Mouse (Mus musculus): ENCODE measurements around the gene Agap1. TPM values are rescaled to one million over a fixed set of nuclear protein-coding genes. Genes with fewer than 3 reads are reported as not detected.

The Agap1 gene
- total RNA-seq, 2 experiments from 2014 or later: 49.5 to 59.1 TPM

DNA sequence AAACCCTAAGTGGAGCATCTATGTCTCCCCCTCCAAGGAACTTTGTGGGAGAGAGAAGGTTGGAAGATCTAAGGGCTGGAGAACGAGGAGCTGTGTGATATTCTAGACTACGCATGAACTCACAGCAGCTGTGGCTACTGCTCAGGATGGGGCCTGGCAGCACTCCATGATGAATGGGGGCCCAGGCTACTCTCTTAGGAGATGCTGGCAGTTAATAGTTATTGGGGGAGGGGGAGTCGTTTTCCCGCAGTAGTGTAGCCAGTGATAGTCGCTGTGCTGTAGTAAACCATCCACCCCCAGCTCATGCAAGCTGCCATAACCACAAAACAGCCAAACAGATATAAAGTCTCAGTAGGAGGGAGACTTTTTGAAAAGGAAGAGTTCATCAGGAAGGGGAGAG lies 457.8 kb downstream of the Agap1 start:
- no peak for DNase-seq

DNA sequence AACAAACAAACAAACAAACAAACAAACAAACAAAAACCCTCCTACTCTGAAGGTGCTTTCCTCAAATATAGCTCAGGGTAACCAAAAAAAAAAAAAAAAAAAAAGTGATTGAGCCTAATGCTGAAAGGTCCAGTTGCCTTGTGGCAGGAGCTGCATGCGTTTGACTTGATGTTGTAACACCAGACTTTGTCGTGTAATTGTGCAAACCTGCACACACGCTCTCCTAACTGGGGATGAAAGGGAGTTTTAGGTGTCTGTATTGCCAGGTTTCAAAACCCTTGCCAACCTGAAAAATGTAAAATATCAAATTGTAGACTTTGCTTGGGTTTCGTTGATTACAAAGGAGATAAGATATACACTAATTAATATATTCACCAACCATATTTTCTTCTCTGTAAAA lies 459.0 kb downstream of the Agap1 start:
- DNase-seq: no peak

DNA sequence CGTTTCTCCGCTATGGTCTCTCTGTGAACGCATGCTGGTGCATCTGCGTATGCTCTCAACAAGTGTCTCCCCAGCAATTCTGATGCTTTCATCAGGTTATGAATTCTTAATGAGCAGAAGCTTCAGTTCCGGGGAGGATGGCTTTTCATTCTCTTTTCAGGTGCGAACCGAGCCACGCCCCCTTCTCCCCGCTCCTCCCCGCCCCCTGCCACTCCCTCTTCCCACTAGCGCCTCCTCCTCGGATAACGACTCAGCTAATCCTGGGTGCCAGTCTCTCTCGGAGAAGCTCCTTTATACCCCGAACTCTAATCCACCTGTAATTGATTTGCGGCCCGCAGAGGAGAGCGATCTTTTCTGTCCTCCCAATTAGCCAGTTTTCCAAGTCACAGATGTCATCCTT lies 463.5 kb downstream of the Agap1 start:
- DNase-seq: no peak

DNA sequence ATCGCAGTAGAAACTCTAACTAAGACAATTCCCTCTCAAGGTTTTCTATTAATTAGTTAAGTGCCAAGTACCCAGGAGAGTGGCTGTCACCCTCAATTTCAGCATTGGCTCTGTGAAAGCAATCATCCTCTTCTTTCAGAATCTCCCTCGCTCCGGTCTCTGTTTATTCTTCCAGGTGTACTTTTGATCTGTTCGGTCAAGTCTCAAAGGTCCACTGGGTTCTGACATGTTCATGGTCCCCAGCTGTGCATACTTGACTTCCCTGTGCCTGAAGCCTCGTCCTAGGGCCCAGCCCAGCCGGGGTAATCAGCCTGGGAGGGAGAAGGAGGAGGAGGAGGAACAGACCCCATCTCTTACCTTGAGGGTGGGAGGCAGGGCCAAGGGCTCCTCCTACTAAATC lies 464.6 kb downstream of the Agap1 start:
- no peak for DNase-seq

DNA sequence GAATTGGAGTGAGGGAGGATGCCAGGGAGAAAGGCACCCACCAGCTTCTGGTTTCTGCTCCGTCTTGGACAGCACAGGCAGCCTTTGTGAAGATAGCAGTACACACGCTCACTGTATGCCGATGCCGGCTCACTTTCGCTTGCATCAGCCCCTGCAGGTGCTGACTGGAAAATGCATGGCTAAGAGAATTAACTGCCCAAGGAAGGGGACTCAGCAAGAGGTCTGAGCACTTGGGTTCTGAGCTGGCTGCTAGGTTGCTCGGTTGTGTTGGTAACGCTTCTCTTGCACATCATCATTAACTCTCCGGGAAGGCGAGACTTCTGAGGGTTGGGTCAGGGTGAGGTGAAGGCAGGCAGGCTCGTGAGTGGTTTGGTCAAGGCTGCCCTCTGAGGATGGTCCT lies 467.2 kb downstream of the Agap1 start:
- DNase-seq: no peak

DNA sequence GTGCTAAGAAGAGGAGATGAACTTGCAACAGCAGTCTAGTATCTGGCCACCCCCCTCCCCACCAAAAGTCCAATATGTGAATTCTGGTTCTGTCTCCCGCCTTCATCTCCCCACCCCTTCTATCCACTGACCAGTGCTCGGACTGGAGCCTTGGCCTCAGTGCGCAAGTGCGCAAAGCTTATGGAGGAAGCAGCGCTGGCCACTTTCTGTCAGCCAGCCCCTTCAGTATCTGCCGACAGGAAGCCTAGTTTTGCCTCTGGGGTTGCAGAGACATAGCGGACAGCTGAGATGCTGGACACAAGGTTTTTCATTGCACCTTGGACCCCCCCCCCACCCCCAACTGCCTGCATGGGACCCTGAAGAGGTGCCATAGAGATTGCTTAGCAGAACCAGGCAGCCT lies 467.7 kb downstream of the Agap1 start:
- DNase-seq: no peak

DNA sequence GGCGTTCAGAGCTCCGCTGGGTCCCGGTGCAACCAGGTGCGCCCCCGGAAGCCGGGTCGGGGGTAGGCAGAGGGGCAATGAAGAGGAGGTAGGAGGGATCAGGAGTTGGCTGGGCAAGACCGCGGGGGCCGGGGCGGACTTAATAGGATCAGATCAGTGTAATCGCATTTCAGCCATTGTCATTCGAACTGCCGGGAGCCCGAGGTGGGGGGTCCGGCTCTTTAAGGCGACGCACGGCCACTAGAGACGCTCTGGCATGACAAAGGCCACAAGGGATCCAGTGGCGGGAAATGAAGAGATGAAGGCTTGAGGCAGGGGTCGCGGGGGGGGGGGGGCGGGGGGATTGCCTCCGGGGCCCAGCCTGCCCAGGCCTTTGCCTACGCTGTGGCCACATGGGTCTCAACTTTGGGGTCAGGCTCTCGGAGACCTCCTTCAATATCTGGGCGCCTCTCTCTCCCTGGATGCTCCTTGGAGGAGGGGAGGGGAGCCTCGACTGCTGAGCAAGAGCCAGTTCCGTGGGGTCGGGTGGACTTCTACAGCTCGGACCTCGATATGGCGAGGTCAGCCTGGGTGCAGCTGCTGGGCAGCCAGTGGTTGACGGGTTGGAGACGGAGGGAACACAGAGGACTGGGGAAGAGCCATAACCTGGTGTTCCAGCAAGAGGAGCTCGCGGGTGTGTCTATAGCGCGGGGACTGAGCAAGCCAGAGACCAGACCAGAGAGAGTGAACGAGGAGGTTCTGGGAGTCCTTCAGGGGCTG lies 468.5 kb downstream of the Agap1 start:
- DNase-seq: no peak

DNA sequence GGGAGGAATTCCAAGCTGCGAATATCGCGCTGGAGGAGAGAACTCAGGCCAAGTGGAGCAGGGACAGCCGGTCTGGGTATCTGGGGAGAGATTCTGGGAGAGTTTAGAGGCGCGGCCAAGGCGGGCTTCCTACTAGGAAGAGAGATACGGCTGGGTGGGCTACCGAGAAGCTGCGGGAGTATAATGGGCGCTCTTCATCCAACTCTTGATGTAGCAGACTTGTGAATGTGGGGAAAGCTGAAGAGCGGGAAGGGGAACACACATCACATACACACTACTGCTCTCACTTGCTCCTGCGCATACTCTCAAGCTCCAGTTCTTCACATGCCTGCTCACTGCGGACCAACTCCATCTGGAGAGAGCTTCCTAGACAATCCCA lies 469.0 kb downstream of the Agap1 start:
- no peak for DNase-seq

DNA sequence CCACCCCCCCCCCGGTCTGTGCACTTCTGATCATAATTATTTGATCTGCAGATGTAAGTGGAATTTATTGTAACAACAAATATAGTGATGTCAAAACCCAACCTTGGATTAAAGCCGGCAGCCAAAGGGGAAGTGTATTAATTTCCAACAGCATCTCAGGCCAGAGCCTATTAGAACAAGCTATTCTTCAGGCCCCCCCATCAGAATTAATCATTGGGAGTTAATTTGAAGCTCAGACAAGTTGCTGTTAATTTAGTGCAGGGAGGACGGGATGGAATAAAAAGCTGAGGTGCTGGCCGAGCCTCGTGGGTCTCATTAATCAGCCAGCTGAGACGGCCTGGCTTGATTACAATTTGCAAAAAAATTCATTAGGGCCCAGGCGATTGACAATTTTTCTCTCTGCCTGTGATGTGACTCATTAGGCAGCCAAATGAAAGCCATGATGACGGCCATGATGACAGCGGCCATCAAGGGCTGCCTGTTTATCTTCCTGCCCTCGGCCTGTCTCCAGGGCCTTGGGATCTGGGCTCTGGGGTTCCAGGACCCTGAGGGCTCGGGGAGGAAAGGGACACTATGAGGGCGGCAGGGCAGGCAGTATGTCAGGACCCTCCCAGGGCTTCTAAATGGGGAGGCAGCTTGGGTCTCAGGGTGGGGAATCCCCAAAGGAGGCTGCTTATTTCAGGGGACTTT lies 471.0 kb downstream of the Agap1 start:
- DNase-seq: no peak

DNA sequence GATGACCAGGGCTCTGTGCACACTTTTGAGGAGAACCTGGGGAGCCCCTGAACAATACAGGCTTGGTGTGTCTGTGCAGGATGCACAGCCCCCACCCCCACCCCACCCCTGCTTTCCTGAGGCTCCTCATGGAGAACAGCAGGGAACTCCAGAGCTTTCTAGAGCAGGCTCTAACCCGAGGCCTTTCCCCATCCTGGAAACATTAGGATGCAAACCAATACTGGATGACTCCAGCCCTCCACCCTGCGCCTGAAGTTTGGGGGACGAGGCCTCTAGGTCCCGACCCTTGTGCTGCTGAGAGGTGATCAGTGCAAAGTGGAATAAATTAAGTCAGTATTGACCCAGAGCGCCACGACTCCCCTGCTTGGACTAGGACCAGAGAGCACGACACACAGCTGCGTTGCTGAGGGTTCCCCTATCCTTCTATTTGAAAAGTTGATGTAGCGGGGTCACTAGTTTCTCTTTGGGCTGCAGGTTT lies 472.0 kb downstream of the Agap1 start:
- DNase-seq: no peak

DNA sequence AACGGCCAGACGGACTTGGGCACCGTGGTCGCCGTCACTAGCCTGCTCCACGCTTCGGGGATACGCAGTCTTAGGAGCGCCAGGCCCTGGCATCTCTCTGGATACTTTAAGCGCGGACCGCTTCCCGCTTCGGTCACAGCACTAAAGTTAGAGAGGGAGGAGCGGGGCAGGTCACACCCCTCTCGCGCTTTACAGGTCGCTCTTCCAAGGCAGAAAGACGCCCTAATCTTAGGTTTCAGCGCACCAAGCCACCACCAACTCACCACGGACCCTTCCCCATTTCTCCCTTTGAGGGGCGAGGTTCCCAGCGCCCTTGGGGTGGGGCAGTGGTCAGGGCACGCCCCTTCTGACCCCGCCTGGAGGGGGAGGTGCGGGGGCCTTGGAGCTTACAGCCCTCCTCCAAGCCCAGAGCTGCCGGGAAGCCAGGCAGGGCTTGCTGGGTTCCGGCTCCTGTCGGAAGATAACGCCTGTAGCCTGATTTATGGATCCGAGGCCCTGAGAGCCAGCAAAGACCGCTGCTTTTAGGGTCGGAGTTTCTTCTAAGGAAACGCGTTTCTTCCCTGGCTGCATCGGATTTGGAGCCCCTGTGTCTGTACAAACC lies 472.6 kb downstream of the Agap1 start:
- DNase-seq: no peak

DNA sequence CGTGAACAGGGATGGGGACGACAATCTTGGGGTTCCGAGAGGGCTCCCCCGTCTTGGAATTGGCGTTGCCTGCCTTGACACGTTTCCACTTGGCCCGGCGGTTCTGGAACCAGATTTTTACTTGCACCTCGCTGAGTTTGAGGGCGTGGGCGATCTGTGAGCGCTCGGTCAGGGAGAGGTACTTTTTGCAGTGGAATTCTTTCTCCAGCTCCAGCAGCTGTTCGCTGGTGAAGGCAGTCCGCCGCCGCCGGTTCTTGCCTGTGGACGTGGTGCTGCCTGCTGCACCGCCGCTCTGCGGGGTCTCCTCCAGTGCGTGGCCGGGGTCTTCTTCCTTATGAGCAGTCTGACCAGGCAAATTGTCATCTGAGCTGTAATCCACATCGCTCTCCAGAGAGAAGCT lies 474.1 kb downstream of the Agap1 start:
- no peak for DNase-seq

DNA sequence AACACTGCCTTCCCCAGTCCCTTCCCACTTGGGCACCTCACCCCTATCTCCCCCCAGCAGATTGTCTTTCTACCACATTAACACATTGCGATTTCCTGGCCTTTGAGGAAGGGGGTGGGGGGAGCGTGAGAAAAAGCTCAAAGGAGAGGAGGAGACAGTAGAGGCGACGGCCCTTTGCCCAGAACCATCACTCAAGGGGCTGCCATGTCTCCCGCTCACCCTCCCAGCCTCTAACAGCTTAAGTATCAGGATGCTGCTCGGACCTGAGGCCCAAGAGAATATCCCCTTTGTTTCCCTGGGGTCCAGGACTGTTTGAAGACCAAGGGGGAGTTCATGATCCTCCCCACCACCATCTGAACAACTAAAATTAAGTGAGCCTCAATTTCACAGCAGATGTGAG lies 474.6 kb downstream of the Agap1 start:
- no peak for DNase-seq

DNA sequence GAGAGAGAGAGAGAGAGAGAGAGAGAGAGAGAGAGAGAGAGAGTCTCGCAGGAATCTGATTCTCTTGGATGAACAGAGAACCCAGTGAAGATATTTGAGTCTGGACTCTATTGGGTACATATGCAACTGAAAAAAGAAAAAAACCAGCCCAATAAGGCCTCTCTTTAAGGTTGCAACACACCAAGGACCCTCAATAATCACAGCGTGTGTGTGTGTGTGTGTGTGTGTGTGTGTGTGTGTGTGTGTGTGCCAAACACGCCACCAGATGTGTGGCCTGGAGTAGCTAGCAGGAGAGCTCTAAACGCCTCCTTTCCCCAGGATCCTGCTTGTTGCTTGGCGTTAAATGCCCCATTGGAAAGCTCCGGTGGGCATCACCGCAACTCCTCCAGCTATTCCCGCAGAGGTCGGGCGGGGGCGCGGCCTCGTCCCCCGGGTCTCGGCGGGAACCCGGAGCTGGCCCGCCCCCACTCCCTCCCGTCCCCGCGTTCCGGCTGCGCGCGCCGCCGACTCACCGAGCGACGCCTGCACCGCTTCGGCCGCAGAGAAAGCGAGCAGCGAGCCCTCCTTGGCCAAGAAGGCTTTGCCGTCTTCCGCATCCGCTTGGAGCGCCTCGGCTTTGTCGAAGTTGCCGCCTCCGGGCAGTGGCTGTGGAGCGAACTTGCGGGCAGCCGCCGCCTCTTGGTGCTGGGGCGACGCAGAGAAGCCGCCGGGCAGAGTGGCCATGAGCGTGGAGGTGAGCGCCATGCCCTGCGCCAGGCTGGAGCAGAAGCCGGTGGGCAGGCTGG lies 475.3 kb downstream of the Agap1 start:
- DNase-seq: peak; percentile 25

DNA sequence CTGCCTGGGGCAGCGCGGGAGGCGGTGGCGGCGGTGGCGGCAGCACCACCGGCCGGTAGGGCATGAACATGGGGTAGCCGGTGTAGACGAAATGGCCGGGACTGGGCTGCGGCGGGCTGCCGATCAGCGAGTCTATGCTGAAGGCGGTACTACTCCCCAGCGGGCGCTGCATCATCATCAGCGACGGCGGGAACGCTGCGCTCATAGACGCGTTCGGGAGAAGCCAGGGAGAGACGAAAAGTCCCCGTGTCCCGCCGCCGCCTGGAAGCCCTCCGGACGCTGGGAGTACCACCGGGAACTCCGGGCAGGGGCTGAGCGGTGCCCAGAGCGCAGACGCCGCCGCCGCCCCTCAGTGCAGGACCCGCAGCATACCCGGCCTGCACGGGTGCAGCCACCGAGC lies 475.9 kb downstream of the Agap1 start:
- no peak for DNase-seq

DNA sequence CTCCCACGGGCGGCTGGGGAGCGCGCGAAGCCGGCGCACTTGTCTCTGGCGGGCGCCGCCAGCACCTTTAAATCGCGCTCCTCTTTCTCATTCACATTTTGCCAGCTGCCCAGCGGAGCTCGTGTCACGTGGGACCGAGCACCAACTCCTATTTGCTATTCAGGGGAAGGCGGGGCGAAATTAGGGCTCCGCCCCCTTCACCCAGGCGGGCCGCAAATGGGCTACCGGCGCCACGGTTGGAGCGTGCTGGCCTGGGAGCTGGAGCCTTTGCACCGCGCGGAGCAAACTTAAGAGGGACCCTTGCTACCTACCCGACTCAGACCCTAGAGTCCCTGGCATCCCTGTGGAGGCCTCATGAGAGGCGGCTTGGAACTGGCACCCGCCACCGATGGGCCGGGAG lies 476.5 kb downstream of the Agap1 start, which contains the start of gene Gbx2:
Gbx2 (minus strand) TSS at position 60 of the 400 bp plus-strand sequence.
- DNase-seq: peak; percentile 53

DNA sequence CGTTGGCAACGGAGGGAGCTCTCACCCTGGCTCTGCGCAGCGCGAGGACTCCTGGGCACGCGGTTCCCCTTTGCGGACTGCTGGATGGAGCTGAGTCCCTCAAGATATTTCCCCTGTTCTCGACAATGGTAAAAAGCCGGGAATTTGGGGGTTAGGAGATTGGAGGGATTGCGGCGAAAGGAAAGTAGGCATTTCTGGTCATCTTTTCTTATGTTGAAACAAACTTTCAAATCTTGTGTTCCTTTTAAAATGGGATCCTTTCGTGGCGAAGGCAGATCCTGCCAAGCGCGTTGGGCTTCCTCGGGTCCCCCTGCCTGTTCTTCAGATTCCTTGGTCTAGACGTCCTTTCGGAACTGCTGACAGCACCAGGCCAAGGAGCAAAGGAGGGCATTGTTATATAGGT lies 477.4 kb downstream of the Agap1 start:
- DNase-seq: no peak

DNA sequence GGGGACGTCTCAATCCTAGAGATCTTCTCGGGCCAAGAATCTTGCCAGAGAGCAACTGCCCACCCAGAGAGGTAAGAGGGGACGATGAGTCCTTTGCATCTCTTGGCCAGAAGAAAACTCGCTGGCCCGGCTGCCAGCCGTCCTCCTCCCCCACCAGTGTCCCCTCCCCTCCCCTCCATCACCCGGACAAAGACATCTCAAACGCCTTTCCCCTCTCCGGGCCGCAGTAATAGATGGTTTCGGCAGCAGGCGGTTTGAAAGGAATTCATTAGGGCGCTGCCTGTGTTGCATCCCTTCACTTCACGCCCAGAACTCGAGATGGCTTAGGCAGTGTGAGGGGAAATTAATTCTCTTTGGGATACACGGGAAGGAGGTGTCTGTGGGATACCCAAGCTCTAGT lies 478.0 kb downstream of the Agap1 start:
- no peak for DNase-seq

DNA sequence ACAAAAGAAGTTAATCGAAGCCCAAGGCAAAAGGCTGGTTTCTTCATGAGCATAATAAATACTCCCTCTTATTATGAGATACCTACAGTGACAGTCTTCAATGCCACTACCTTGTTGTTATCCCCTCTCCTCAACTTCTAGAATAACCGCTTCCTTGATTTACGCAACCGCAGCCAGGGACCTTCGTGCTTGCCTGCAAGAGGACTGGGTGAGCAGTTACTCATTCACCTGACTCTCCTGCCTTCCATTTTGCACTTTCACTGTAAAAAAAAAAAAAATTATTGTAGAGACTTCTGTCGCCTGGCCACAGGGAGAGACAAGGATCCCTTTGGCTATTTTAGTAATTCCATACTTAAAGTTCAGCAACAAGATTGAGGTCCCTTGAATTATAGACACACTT lies 478.4 kb downstream of the Agap1 start:
- no peak for DNase-seq

DNA sequence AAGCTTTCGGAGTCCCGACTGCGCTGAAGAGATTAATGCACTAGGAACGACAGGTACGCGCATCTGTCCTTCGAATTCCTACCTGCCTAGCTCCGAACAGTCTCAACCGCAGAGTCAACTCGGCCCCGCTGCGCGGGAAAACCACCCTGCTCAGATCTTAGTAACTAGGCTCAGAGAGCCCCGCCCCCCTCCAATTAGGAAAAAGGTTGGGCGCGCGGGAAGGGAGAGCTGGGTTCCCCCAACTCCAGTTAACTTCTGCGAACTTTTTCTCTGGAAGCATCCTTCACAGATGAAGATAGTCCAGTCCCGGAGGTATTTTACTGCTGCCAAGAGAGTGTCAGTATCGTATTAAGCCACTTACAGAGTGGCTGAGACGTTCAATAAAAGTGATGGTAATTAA lies 479.2 kb downstream of the Agap1 start:
- DNase-seq: no peak

DNA sequence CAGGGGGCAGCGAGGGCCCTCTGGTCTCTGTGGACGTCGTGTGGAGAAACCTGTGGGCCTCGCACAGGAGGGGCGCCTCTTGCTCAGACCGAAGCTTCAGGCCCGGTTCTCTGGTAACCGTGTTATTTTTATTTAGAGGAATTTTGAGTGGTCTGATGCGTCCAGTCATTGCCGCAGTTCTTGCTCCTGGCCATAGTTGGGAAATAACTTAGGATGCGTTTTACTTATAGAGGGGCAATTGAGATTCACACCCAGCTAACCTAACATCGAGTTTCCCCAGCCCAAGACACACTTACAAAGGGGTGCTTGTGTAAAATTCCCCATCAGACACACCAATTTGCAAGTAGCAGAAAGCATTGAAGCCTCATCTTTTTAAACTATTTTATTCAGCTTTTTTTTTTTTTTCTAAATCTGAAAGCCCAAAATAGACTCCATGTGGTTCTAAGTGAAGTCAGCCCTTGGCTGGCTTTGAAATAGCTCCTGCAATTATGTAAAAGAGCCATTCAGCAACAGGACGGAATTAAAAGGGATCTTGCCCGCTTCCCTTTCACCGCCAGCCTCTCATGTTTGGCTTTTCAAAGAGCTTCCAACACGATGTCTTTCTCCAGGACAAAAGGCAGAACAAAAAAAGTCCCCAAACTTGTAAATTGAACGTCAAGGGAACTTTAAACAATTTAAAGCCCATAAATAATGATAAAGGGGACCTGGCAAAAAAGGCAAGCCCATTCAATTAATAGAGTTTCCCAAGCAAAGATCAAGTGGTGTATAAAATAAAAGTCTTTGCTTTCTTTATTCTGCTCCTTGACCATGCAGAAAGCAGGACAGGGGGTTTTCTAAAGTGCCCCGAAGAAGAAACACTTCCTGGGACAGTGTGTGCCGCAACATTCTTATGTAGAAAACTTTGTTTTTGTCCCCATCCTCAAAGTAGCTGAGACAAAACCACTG lies 480.0 kb downstream of the Agap1 start:
- no peak for DNase-seq

Data from gastrocnemius, postnatal 10 days (tissue).